Mouse (Mus musculus) midbrain, embryonic 13.5 days (tissue): ENCODE measurements around the gene Apba2. TPM values are rescaled to one million over a fixed set of nuclear protein-coding genes. Genes with fewer than 3 reads are reported as not detected.
A peak's percentile ranks its signal among the peaks of the same experiment; 100 is the strongest.

Source experiments
- ATAC-seq: fragments of 200-750 bp; cut with Nextera tagmentation; 2 replicates; pipeline ENCODE4 v1.8.0; 2017; ENCODE audit warnings: mild to moderate bottlenecking, moderate TSS enrichment, moderate library complexity
- H3K27ac ChIP-seq: fragments of 300-500 bp; sonication (generic); 2 replicates; pipeline ENCODE4 v1.5.1; 2015; ENCODE audit warnings: inconsistent platforms, mild to moderate bottlenecking, moderate library complexity
- H3K27me3 ChIP-seq: fragments of 300-500 bp; sonication (generic); 2 replicates; pipeline ENCODE4 v1.6.1; 2015; ENCODE audit warnings: mild to moderate bottlenecking, inconsistent platforms
- H3K36me3 ChIP-seq: fragments of 300-500 bp; sonication (generic); 2 replicates; pipeline ENCODE4 v1.6.1; 2015; ENCODE audit warnings: mild to moderate bottlenecking, inconsistent platforms
- H3K4me1 ChIP-seq: fragments of 300-500 bp; sonication (generic); replicated peaks from 2 replicates; pipeline ENCODE4 v1.6.1; 2015; ENCODE audit warnings: inconsistent platforms
- H3K4me2 ChIP-seq: fragments of 300-500 bp; sonication (generic); replicated peaks from 2 replicates; pipeline ENCODE4 v1.6.1; 2015; ENCODE audit warnings: moderate library complexity, mild to moderate bottlenecking, inconsistent platforms
- H3K4me3 ChIP-seq: fragments of 300-500 bp; sonication (generic); replicated peaks from 2 replicates; pipeline ENCODE4 v1.5.1; 2015; ENCODE audit warnings: mild to moderate bottlenecking, inconsistent platforms
- H3K9ac ChIP-seq: fragments of 300-500 bp; sonication (generic); replicated peaks from 2 replicates; pipeline ENCODE4 v1.6.1; 2015; ENCODE audit warnings: mild to moderate bottlenecking, inconsistent platforms
- H3K9me3 ChIP-seq: fragments of 300-500 bp; sonication (generic); 2 replicates; pipeline ENCODE4 v1.6.1; 2016; ENCODE audit warnings: mild to moderate bottlenecking, inconsistent platforms
- WGBS: fragments of 180-500 bp; shearing (Covaris S2); methylation state at CpG from one replicate; pipeline ENCODE4 v1.1.7; 2015; 5-methylcytosine and 5-hydroxymethylcytosine counted together
- polyA plus RNA-seq: library from polyadenylated mRNA; unstranded; fragments of >200 nt; fragmentation: Nextera tagmentation; extraction: Ambion mirVana; gene quantifications from 2 replicates; pipeline ENCODE4 v1.2.1, GENCODE M21; 2015

Gene Apba2
- polyA plus RNA-seq, 1 experiment from 2014 or later: 161 TPM

DNA sequence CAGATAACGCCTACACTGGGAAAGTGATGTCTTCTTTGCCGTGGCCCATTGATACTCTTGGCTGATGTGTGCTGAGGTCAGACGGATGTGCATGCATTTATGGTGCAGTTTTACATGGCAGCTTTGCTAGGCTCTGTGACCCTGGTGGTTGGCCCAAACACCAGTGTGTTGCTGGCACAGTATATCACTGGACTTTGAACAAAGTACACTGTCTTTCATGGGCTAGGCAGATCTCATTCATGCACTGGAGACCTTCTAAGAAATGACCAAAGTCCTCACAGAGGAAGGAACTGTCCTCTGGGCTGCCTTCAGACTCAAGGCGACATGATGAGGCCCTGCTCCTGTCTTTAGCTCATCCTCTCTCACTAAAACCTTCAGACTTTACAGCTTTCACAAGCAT lies 166.5 kb downstream of the Apba2 start:
- 95% methylated on average over 4 of the region's 4 CpGs for WGBS
- Histone ChIP-seq H3K27ac (no peak overlapping the region), H3K9me3 (no peaks in the 10 kb centered on the region), H3K4me1 (0 out of 2 replicates have a peak, but pooled peaks cover 4% of the 10 kb centered on the region), H3K27me3 (no peaks in the 10 kb centered on the region), H3K4me3 (no peak overlapping the region), H3K36me3 (no peaks in the 10 kb centered on the region), H3K9ac (no peak overlapping the region), H3K4me2 (no peak overlapping the region)
- no peak for ATAC-seq

DNA sequence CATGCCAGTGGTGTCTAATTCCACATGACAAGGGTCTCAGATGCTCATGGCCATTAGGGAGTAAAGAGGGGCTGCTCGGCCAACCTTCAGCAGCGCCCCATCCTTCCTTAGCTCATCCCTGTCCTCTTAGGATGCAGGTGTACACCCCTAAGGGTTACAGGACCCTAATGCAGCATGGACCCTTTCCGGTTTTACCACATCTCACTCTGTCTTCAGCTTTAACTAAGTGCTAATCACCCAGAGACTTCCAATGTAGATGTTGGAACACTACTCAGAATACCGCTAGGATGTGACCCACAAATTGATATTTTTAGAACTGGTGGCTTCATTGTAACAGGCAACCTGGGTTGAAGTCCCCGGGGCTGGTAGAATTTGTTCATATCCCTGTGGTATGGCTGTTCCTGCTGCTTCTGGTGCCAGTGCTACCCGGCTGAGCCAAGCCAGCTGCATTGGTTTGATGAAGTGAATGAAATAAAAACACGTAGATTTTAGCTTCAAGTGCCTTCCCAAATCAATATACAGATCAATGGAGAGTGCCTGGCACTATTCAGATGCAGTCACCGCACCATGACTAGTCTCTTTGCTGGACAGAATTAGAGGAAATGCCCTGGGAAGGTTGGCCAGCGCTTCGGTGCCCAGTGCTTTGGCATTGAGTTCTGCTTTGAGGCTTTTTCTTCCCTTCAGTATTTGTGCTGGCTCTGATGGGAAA lies 178.4 kb downstream of the Apba2 start:
- no peak overlapping the region for H3K27ac ChIP-seq
- H3K4me2 ChIP-seq: no peak overlapping the region
- H3K27me3 ChIP-seq: no peaks in the 10 kb centered on the region
- ATAC-seq: no peak
- no peaks in the 10 kb centered on the region for H3K36me3 ChIP-seq
- H3K4me1 ChIP-seq: 0 out of 2 replicates have a peak, but pooled peaks cover 3% of the 10 kb centered on the region
- no peak overlapping the region for H3K4me3 ChIP-seq
- WGBS: 91% methylated on average over 10 of the region's 10 CpGs
- no peak overlapping the region for H3K9ac ChIP-seq
- no peaks in the 10 kb centered on the region for H3K9me3 ChIP-seq

DNA sequence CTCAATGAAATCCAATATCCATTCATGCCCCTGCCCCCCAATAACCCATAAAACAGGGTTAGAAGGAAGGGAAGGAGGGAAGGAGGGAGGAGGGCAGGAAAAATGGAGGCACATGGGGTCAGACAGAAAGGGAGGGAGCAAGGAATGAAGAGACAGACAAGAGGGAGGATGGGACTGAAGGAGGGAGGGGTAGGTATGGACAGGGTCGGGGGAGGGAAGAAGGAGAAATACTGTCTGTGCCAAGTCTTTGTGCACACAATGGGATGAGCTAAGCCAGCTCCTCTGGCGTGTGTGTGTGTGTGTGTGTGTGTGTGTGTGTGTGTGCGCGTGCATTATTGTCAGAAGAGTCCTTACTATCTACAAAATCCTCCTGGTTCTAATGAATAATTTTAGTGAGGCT lies 183.4 kb downstream of the Apba2 start:
- WGBS: 75% methylated on average over 4 of the region's 4 CpGs
- no peak overlapping the region for H3K27ac ChIP-seq
- no peak for ATAC-seq

DNA sequence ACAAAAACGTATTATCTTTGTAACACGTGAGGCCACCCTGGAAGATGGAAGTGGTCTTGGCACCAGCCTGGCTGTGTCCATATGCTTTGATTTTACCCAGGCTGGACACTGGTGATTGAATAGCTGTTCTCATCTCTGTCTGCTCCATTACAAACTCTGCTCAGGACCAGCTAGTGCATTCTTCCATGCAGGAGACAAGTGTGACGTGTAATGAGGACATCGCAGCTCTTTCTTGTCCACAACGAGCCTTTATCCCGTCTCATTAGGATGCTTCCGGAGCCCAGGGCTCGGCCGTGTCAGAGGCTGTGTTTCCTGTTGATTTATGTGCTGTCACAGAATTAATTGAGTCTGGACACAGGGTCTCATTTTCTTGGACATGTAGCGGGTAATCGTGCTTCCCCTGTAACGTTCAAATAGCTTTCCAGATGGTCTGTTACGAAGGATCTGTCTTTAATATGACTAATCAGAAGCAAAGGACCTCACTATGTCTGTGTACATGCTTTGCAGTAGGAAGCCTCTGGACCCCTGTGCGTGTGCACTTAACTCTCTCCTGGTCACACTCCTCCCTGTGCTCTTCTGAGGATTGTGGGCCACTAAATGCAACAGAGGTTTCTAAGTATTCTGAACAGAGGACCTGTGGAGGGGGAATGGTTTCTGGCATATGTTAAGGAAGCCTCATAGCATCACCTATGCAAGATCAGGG lies 186.8 kb downstream of the Apba2 start:
- Histone ChIP-seq H3K27ac (peak overlapping the region; percentile 47), H3K4me3 (no peak overlapping the region), H3K9me3 (no peaks in the 10 kb centered on the region), H3K4me1 (peaks cover 15% of the 10 kb centered on the region), H3K36me3 (no peaks in the 10 kb centered on the region), H3K27me3 (no peaks in the 10 kb centered on the region), H3K9ac (no peak overlapping the region), H3K4me2 (peak overlapping the region; percentile 13; the same call in 1 of the 2 replicates)
- ATAC-seq: peak; percentile 68
- 55% methylated on average over 14 of the region's 14 CpGs for WGBS

More for the DNA sequence above, 183.4 kb downstream of the Apba2 start:
- H3K4me3 ChIP-seq: no peak overlapping the region
- peaks cover 15% of the 10 kb centered on the region for H3K4me1 ChIP-seq
- no peaks in the 10 kb centered on the region for H3K9me3 ChIP-seq
- no peaks in the 10 kb centered on the region for H3K36me3 ChIP-seq
- H3K4me2 ChIP-seq: no peak overlapping the region
- no peak overlapping the region for H3K9ac ChIP-seq
- no peaks in the 10 kb centered on the region for H3K27me3 ChIP-seq

GRCm38 (mm10) chr7:64691831-64692230 lies 190.3 kb downstream of the Apba2 start:
- H3K4me1 ChIP-seq: peaks cover 26% of the 10 kb centered on the region
- H3K27ac ChIP-seq: no peak overlapping the region
- H3K36me3 ChIP-seq: peaks cover 14% of the 10 kb centered on the region
- no peak overlapping the region for H3K4me3 ChIP-seq
- no peaks in the 10 kb centered on the region for H3K9me3 ChIP-seq
- no peak overlapping the region for H3K4me2 ChIP-seq
- WGBS: 95% methylated on average over 2 of the region's 2 CpGs
- no peaks in the 10 kb centered on the region for H3K27me3 ChIP-seq
- H3K9ac ChIP-seq: no peak overlapping the region
- no peak for ATAC-seq

GRCm38 (mm10) chr7:64694937-64695336 lies 193.4 kb downstream of the Apba2 start:
- Histone ChIP-seq H3K9me3 (no peaks in the 10 kb centered on the region), H3K27ac (no peak overlapping the region), H3K4me2 (no peak overlapping the region), H3K4me1 (peaks cover 41% of the 10 kb centered on the region), H3K9ac (no peak overlapping the region), H3K36me3 (peaks cover 14% of the 10 kb centered on the region), H3K4me3 (no peak overlapping the region), H3K27me3 (no peaks in the 10 kb centered on the region)
- 95% methylated on average over 6 of the region's 6 CpGs for WGBS
- ATAC-seq: no peak

GRCm38 (mm10) chr7:64696521-64697281 lies 195.2 kb downstream of the Apba2 start:
- H3K36me3 ChIP-seq: peaks cover 14% of the 10 kb centered on the region
- 43% methylated on average over 14 of the region's 14 CpGs for WGBS
- no peak overlapping the region for H3K9ac ChIP-seq
- no peaks in the 10 kb centered on the region for H3K9me3 ChIP-seq
- H3K4me1 ChIP-seq: peaks cover 45% of the 10 kb centered on the region
- ATAC-seq: peak; percentile 85
- peak overlapping the region; percentile 61 for H3K27ac ChIP-seq
- H3K4me2 ChIP-seq: no peak overlapping the region
- H3K4me3 ChIP-seq: no peak overlapping the region
- no peaks in the 10 kb centered on the region for H3K27me3 ChIP-seq

DNA sequence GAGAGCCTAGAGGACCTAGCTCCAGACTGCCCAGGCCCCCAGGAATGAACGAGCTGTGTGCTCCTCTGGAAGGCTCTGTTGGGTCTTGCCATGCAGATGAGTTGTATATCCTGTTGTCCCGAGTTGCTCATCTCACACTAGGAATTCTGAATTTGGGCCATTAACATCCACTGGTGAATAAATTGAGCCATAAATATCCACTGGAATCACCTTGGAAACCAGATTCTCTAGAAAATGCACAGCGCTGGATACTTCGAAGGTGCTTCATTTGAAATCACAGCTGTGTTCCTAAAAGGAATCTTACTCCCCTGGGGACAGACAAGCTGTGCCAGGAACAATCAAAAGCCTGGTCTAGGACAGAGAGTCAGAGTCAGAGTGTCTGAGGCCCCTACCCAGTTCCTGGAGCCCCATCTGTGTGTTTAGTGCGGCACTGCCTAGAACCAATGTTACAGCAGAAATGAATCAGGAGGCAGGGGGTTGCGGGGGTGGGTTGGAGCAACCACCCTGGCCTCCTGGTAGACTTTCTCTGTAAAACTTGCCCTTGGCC lies 196.4 kb downstream of the Apba2 start:
- no peaks in the 10 kb centered on the region for H3K27me3 ChIP-seq
- no peak overlapping the region for H3K9ac ChIP-seq
- 61% methylated on average over 6 of the region's 6 CpGs for WGBS
- no peaks in the 10 kb centered on the region for H3K9me3 ChIP-seq
- peaks cover 45% of the 10 kb centered on the region for H3K4me1 ChIP-seq
- H3K4me2 ChIP-seq: no peak overlapping the region
- peak overlapping the region; percentile 59; the same call in 1 of the 2 replicates for H3K27ac ChIP-seq
- no peak overlapping the region for H3K4me3 ChIP-seq
- peaks cover 14% of the 10 kb centered on the region for H3K36me3 ChIP-seq
- ATAC-seq: no peak

- Histone ChIP-seq H3K27ac (no peak overlapping the region), H3K4me3 (no peak overlapping the region), H3K36me3 (no peaks in the 10 kb centered on the region), H3K4me1 (peaks cover 29% of the 10 kb centered on the region), H3K4me2 (no peak overlapping the region), H3K9ac (no peak overlapping the region), H3K9me3 (no peaks in the 10 kb centered on the region), H3K27me3 (no peaks in the 10 kb centered on the region)
- no peak for ATAC-seq
- WGBS: 75% methylated on average over 5 of the region's 5 CpGs
These were observed 202.6 kb downstream of the Apba2 start for GRCm38 (mm10) chr7:64704060-64704595.

DNA sequence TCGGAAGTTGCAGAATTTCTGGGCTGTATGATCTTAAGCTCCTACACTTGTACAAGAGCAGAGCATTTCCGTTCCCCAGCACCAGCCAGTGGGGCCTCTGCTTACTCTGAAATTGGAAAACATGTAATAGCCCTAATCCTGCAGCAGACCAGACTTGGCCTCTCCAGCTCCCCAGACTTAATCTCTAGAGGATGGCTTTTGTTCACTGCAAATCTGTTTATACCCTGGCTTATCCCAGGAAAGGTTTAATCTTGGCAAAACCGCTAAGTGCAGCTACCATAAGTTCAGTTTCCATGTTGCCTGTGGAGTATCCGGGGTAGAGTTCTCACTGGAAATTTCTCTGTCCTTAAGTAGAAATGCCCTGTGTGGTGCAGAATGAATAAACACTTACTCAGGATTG lies 206.7 kb downstream of the Apba2 start:
- no peaks in the 10 kb centered on the region for H3K27me3 ChIP-seq
- no peaks in the 10 kb centered on the region for H3K36me3 ChIP-seq
- no peak overlapping the region for H3K4me3 ChIP-seq
- no peak overlapping the region for H3K9ac ChIP-seq
- H3K9me3 ChIP-seq: no peaks in the 10 kb centered on the region
- H3K4me1 ChIP-seq: peaks cover 19% of the 10 kb centered on the region
- ATAC-seq: no peak
- H3K4me2 ChIP-seq: no peak overlapping the region
- WGBS: 45% methylated on average over 4 of the region's 4 CpGs
- no peak overlapping the region for H3K27ac ChIP-seq

- peaks cover 19% of the 10 kb centered on the region for H3K4me1 ChIP-seq
- H3K27me3 ChIP-seq: no peaks in the 10 kb centered on the region
- H3K9me3 ChIP-seq: no peaks in the 10 kb centered on the region
- no peak overlapping the region for H3K9ac ChIP-seq
- H3K36me3 ChIP-seq: peaks cover 3% of the 10 kb centered on the region; the same call in 1 of the 2 replicates
- 90% methylated on average over 13 of the region's 13 CpGs for WGBS
- no peak overlapping the region for H3K4me3 ChIP-seq
- H3K4me2 ChIP-seq: no peak overlapping the region
- peak; percentile 72 for ATAC-seq
- no peak overlapping the region for H3K27ac ChIP-seq
These were observed 208.2 kb downstream of the Apba2 start for GRCm38 (mm10) chr7:64709520-64710262.
